Mouse (Mus musculus): ENCODE results near the gene Olfr933.

The Olfr933 gene

DNA sequence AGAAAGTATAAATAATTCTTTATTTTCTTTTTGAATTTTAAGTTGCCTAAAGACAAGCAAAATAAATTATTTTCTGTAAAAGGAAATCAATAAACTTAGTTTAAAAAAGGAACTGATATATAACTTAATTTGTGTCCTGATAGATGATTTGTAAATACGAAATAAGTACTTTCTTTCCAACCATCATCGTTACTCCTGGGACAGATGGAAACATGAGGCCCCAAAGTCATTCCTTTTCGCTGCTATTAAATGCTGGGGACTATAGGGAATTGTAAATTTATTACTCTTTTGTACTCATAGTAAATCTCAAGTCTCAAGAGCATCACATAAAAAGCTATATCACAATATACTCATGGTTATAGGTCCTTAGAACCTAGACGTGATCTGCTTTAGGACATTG is at the start of gene Olfr933:
Olfr933 (plus strand) TSS at position 301 of the 400 bp plus-strand sequence.
- no peak for DNase-seq (ENCODE audit: low spot score)

DNA sequence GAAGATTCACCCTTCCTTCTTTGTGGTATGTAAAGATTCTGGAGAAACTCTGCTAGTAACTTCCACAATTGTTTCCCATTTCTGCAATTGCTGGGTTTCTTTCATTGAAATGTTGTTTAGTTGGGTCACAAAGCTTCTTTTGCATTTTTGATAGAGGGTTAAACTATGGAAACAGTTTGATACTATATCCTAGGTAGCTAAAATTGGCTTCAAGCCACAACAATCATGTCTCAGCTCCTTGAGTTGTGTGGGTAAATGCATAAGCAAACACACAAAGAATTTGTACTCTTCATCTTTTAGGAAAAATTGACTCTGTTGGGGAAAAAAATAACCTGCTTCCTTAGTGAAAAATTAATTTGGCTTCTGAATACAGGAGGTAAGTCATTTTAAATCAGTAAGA is 42.6 kb upstream of the Olfr933 start, which contains the start of gene Olfr930:
Olfr930 (plus strand) TSS at position 301 of the 400 bp plus-strand sequence.
- DNase-seq (ENCODE audit: low spot score), result no peak

DNA sequence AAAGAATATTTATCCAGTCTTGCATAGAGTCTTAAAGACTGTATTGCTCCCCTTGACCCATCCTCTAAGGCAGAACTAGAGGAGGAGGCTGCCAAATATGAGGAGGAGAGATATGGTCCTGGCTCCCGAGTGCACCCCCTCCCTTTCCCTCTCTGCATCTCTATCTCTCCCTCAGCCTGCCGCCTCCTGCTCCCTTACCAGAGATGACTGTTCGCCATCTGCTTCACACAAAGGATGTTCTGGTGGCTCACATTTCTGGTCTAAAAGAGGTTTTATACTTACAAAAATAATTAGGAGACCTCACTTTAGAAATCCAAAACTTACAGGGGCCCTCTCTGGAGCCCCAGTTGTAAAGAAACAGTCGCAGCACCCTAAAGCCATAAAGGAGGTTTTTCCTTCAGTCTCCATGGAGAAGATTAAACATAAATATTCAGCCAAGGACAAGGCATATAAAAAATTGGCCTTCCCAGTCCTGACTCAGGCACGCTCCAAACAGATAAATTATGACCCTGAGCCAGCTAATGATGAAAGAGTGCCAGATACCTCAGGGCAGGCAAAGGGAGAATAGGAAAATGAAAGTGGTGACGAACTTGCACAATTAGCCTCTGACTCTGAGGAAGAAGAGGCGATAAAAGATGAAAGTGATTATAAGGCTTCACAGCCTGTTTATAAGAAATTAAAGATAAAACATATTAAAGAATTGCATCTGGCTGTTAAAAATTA is 18.6 kb upstream of the Olfr933 start:
- no peak for DNase-seq (ENCODE audit: low spot score)

DNA sequence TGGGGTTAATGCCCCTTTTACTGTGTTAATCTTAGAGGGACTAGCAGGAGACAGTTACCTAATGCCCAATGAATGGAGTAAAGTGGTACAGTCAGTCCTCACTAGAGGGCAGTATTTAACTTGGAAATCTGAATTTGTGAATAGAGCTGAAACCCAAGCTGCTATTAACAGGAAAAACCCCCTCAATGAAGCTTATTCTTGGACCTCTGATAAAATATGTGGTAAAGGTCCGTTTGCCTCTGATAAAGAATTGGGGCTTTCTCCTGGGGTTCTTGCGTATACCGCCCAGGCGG is 18.0 kb upstream of the Olfr933 start:
- DNase-seq (ENCODE audit: low spot score), result no peak

DNA sequence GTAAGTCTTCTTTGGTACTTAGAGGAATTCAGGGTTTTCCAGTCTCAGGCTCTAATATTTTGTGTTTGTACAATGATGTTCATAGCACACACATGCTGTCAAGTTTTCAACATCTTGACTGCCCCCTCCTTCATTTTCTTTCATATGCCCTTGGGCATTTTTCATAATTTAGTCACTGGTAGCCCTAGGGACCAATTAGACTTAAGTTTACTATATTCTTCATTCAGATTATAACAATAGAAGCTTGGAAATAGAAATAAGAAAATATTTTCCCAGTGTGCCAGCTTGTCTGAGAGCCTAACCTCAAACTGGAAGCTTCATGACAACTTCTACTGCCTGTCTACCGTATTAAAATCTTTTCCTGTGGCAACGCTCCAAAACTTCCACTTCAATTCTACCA is 16.1 kb downstream of the Olfr933 start, which contains the start of gene Olfr934:
Olfr934 (minus strand) TSS at position 101 of the 400 bp plus-strand sequence.
- DNase-seq (ENCODE audit: low spot score), result no peak

DNA sequence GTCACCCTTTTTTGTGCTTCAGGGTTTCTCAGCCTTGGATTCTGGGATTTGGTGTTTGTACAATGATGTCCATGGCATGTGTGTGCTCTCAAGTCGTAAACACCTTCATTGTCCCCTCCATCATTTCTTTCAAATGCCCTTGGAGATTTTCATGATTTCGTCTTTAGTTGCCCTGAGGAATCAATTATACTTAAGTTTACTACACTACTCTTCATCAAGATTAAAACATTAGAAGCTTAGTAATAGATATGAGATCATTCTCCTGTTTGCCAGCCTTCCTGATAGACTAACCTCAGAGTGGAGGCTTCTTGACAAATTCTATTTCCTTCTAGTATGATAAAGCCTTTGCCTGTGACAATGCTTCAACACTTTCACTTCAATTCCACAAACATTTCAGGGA is 27.5 kb downstream of the Olfr933 start, which contains the start of gene Olfr935:
Olfr935 (minus strand) TSS at position 101 of the 400 bp plus-strand sequence.
- no peak for DNase-seq (ENCODE audit: low spot score)

DNA sequence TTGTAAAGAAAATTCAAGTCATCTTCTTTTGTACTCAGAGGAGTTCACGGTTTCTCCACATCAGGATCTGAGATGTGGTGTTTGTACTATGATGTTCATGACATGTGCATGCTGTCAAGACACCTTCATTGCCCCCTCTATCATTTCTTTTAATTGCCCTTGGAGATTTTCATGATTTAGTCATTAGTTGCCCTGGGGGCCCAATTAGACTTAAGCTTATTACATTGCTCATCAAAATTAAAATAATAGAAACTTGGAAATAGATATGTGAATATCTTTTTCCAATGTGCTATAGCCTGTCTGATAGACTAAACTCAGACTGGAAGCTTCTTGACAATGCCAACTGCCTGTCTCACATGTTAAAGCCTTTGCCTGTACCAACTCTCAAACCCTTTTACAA is 51.2 kb downstream of the Olfr933 start, which contains the start of gene Olfr146:
Olfr146 (minus strand) TSS at position 101 of the 400 bp plus-strand sequence.
- DNase-seq (ENCODE audit: low spot score), result no peak
